Mouse (Mus musculus) limb, embryonic 10.5 days (tissue): ENCODE measurements around the gene Dlx1. TPM values are rescaled to one million over a fixed set of nuclear protein-coding genes. Genes with fewer than 3 reads are reported as not detected.

Experiments used
- DNase-seq: peaks from one replicate; pipeline ENCODE4 v3.0.0-alpha.2; 2017; ENCODE audit warnings: low spot score
- H3K27ac ChIP-seq: fragments of 300-500 bp; sonication (generic); 2 replicates; pipeline ENCODE4 v1.5.1; 2016; ENCODE audit warnings: mild to moderate bottlenecking
- H3K27me3 ChIP-seq: fragments of 300-500 bp; sonication (generic); 2 replicates; pipeline ENCODE4 v1.6.1; 2016; ENCODE audit warnings: low read depth, mild to moderate bottlenecking; ENCODE audit not compliant: poor library complexity, severe bottlenecking
- H3K36me3 ChIP-seq: fragments of 300-500 bp; sonication (generic); 2 replicates; pipeline ENCODE4 v1.6.1; 2016; ENCODE audit warnings: mild to moderate bottlenecking, moderate library complexity
- H3K4me1 ChIP-seq: fragments of 300-500 bp; sonication (generic); 2 replicates; pipeline ENCODE4 v1.6.1; 2016
- H3K4me3 ChIP-seq: fragments of 300-500 bp; sonication (generic); 2 replicates; pipeline ENCODE4 v1.5.1; 2016; ENCODE audit warnings: mild to moderate bottlenecking, moderate library complexity
- H3K9me3 ChIP-seq: fragments of 300-500 bp; sonication (generic); replicated peaks from 2 replicates; pipeline ENCODE4 v1.6.1; 2016; ENCODE audit warnings: mild to moderate bottlenecking
- WGBS: fragments of 180-500 bp; shearing (Covaris S2); methylation state at CpG from one replicate; pipeline ENCODE4 v1.1.7; 2016; 5-methylcytosine and 5-hydroxymethylcytosine counted together
- polyA plus RNA-seq: library from polyadenylated mRNA; unstranded; fragments of >200 nt; fragmentation: Nextera tagmentation; extraction: Ambion mirVana; gene quantifications from 2 replicates; pipeline ENCODE4 v1.2.1, GENCODE M21; 2016

Dlx1 gene
- polyA plus RNA-seq, 1 experiment from 2014 or later, result 5.7 TPM

DNA sequence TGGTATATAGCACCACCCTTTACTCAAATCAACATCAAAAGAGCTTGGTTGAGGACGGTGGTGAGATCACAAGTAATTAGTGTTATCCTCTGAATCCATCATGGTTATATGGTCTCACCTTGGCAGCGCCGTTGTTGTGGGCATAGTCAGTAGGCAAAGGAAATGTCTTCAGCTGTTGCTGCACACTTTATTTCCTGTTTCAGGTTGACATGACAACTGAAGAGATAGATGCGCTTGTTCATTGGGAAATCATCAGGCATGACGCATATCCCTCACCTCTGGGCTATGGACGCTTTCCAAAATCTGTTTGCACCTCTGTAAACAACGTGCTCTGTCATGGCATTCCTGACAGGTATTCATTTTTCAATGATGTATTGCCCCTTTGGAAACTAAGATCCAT is 16.7 kb upstream of the Dlx1 start:
- H3K27ac ChIP-seq, result no peak overlapping the region
- 78% methylated on average over 7 of the region's 7 CpGs for WGBS
- H3K9me3 ChIP-seq, result no peaks in the 10 kb centered on the region
- peaks cover 8% of the 10 kb centered on the region for H3K4me1 ChIP-seq
- no peak overlapping the region for H3K4me3 ChIP-seq
- DNase-seq, result no peak
- no peaks in the 10 kb centered on the region for H3K27me3 ChIP-seq
- H3K36me3 ChIP-seq, result peaks cover 3% of the 10 kb centered on the region; the same call in 1 of the 2 replicates

DNA sequence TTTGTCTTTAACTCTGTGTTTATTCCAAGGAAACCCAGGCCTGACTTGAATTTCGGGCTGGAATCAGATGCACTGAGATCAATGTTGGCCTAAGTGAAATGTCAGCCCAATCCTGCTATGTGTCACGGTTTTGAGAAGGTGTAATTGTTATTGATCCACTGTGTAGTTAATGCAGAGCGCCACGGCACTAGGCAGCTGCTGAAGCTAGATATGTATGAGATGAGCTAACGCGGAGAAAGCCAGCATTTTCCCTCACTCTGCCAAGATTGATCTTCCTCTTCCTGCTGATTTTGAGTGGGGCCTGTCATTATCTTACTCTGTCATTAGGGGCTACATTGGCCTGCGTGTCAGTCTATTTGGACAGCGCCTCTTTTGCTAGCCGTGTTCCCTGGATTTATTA is 15.6 kb upstream of the Dlx1 start:
- DNase-seq, result no peak
- H3K27me3 ChIP-seq, result no peaks in the 10 kb centered on the region
- H3K36me3 ChIP-seq, result peaks cover 3% of the 10 kb centered on the region; the same call in 1 of the 2 replicates
- WGBS, result 83% methylated on average over 9 of the region's 9 CpGs
- H3K27ac ChIP-seq, result no peak overlapping the region
- H3K4me3 ChIP-seq, result no peak overlapping the region
- H3K4me1 ChIP-seq, result peaks cover 15% of the 10 kb centered on the region
- no peaks in the 10 kb centered on the region for H3K9me3 ChIP-seq

DNA sequence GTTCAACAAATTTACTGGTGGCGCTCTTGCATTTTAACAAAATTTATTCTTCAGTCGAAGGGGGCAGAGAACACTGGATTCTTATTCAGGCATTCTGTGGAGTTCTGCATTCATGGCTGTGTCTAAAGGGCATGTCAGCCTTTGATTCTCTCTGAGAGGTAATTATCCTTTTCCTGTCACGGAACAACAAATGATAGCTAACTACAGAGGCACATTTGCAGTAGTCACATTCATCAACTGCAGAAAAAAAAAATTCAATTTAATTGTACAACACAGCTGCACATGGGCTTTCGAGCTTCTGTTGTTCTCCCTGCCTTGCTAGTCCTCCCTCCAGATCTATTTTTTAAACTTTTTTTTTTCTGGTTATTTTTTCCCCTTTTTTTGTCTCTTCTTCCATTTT is 10.9 kb upstream of the Dlx1 start:
- Histone ChIP-seq H3K9me3 (no peaks in the 10 kb centered on the region), H3K27ac (no peak overlapping the region), H3K27me3 (peaks cover 17% of the 10 kb centered on the region), H3K36me3 (no peaks in the 10 kb centered on the region), H3K4me3 (no peak overlapping the region), H3K4me1 (peaks cover 17% of the 10 kb centered on the region)
- peak; percentile 17 for DNase-seq
- WGBS, result 38% methylated on average over 4 of the region's 4 CpGs

DNA sequence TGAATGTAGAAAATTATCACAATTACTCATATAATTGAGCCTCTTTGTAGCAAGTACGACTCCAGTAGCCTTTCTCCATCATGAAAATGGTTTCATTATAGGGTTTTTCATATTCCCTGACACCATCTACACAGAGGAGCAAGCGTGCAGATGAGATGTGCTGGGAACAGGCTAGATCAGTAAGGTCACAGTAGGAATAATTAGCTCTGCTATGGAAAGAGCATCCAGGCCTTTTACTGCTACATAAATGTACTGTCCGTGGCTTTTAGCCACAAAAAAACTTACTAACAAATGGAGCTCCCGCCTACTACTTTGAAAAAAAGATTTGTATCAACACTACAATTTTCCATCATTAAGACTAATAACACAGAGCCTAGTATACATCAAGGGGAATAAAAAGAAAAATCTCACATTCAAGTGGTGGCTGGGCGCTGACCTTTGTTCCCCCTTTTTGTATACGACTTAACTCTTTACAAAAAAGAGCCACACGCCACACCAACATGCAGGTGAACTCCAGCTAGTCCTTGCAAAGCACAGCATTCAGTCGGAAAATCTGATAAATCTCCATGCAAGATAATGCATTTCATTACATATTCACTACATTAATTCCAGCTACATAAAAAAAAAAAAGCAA is 10.3 kb upstream of the Dlx1 start:
- 73% methylated on average over 8 of the region's 8 CpGs for WGBS
- peaks cover 17% of the 10 kb centered on the region for H3K4me1 ChIP-seq
- H3K27ac ChIP-seq, result no peak overlapping the region
- H3K27me3 ChIP-seq, result peaks cover 23% of the 10 kb centered on the region
- H3K9me3 ChIP-seq, result no peaks in the 10 kb centered on the region
- DNase-seq, result no peak
- no peak overlapping the region for H3K4me3 ChIP-seq
- no peaks in the 10 kb centered on the region for H3K36me3 ChIP-seq

DNA sequence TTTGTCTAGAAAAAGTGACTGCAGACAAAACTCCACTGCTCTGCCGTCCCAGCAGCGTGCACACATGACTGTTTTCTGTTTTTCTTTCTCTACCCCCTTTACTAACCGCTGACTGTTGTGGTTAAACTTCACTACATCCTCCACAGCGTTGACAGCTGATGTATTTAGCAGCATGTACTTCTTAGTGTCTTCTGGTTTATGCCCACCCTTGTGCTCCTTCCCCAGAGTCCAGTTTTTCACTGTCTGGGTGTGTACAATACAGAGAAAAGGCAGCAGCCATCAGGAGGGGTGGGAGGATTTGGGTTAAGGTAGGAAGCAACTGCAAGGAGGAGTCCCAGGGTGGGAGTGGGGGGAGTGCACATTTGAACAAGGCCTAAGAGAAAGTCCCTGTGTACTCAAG is 5.0 kb upstream of the Dlx1 start:
- peaks cover 76% of the 10 kb centered on the region for H3K27me3 ChIP-seq
- no peak for DNase-seq
- H3K4me1 ChIP-seq, result 0 out of 2 replicates have a peak, but pooled peaks cover 10% of the 10 kb centered on the region
- no peaks in the 10 kb centered on the region for H3K36me3 ChIP-seq
- no peaks in the 10 kb centered on the region for H3K9me3 ChIP-seq
- 71% methylated on average over 4 of the region's 4 CpGs for WGBS
- H3K4me3 ChIP-seq, result no peak overlapping the region
- no peak overlapping the region for H3K27ac ChIP-seq

DNA sequence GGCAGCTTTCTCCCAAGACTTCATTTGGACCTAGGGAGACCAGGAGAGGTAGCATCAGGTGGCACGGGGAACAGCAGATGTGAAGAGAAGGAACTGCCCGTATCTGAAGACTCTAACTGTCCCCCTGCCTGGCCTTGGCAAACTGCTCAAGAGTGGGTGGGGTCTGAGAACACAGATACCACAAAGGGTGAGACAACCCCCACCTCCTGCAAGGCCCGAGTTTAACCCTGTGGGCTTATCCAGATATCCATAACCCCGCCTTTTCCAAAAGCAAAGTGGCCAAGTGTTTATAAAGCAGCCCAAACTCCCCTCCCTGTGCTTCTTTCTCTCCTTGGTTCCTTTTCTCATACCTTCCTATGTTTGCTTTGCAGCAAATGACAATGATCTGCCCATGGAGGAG is 4.5 kb upstream of the Dlx1 start:
- 39% methylated on average over 4 of the region's 4 CpGs for WGBS
- no peaks in the 10 kb centered on the region for H3K36me3 ChIP-seq
- no peak for DNase-seq
- H3K27ac ChIP-seq, result no peak overlapping the region
- peaks cover 12% of the 10 kb centered on the region for H3K4me1 ChIP-seq
- H3K27me3 ChIP-seq, result peaks cover 81% of the 10 kb centered on the region
- H3K9me3 ChIP-seq, result no peaks in the 10 kb centered on the region
- no peak overlapping the region for H3K4me3 ChIP-seq

DNA sequence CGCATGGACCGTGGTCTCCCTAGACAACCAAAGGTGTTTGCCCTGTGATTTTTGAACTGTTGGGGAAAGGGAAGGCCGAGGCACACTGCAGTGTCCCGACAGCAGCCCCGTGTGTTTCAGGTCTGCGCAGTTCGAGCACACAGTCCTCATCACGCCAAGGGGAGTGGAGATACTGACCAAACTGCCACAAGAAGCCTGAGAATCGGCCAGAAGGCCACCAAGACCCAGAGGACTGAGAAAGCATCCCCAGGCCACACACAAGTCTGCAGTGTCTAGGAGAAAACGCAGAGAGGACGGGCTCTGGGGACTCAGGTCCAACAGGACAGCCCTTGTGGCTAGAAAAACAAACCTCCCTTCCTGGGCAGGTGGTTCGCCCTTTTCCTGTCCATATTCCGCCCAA is 3.1 kb upstream of the Dlx1 start:
- peaks cover 93% of the 10 kb centered on the region for H3K27me3 ChIP-seq
- H3K4me3 ChIP-seq, result no peak overlapping the region
- no peaks in the 10 kb centered on the region for H3K9me3 ChIP-seq
- no peaks in the 10 kb centered on the region for H3K36me3 ChIP-seq
- WGBS, result 34% methylated on average over 13 of the region's 13 CpGs
- H3K27ac ChIP-seq, result no peak overlapping the region
- no peak for DNase-seq
- H3K4me1 ChIP-seq, result peaks cover 25% of the 10 kb centered on the region

DNA sequence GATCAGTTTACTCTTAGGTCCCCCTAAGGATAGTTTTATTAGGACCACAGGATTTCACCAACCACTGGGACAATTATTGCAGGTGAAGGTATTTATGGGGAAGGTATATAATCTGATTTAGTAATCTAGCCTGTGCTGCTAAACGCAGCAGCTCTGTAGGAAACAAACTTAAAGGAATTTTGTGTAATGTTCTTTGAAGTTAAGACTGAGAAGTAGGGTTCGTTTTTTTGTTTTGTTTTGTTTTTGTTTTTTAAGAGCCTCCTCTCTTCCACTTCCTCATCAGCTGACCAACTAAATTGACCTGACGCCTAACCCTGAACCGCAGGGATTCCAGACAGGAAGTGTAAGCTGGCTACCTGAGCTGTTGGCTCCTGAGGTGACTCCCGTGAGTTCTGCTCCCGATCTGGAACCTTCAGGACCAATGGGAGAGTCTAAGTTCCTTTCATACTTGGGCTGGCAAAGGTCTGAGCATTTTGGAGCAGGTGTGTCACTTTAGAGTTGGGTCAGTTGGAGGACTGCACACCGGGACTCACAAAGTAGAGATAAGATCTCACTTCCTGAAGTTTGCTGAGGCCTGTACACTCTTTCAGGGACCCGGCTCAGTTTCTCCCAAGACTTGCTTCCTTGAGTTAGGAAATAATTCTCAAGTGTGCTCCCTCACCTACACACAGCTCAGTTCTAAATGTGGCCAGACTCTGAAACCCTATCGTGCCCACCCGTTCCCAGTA is 1.2 kb upstream of the Dlx1 start:
- Histone ChIP-seq H3K9me3 (no peaks in the 10 kb centered on the region), H3K4me3 (no peak overlapping the region), H3K27ac (no peak overlapping the region), H3K27me3 (peaks cover 99% of the 10 kb centered on the region), H3K4me1 (peaks cover 37% of the 10 kb centered on the region), H3K36me3 (no peaks in the 10 kb centered on the region)
- no peak for DNase-seq
- 3% methylated on average over 10 of the region's 10 CpGs for WGBS

DNA sequence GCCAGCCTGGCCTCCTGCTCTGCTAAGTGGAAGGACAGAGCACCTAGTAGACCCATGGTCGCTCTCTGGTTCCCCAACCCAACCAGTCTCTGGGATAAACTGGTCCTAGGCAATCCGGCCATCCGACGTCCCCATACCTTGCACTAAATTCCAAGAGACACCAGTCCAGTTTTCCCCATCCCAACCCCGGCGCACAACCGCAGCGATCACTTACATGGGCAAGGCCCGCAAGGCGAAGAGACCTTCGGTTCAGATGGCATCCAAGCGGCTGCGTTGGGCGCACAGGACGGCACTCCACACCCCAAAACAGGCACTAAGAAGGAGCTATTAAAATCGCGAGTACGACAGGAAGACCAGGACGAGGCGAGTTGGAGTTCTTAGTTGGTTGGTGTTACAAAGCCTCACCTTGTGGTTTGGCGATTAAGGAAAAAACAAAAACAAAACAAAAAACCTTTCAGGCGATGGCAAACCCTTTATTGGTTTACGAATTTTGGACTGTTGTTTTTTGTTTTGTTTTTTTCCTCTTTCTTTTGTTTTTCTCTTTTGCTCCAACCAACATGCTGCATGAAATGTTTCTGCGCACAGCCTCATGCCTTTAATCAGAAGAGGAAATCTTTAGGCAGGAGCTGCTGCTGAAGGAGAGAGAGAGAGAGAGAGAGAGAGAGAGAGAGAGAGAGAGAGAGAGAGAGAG is 445 bp upstream of the Dlx1 start:
- Histone ChIP-seq H3K4me1 (peaks cover 41% of the 10 kb centered on the region), H3K36me3 (no peaks in the 10 kb centered on the region), H3K27me3 (peaks cover 100% of the 10 kb centered on the region), H3K4me3 (no peak overlapping the region), H3K27ac (no peak overlapping the region), H3K9me3 (no peaks in the 10 kb centered on the region)
- WGBS, result 2% methylated on average over 24 of the region's 24 CpGs
- peak; percentile 65 for DNase-seq

DNA sequence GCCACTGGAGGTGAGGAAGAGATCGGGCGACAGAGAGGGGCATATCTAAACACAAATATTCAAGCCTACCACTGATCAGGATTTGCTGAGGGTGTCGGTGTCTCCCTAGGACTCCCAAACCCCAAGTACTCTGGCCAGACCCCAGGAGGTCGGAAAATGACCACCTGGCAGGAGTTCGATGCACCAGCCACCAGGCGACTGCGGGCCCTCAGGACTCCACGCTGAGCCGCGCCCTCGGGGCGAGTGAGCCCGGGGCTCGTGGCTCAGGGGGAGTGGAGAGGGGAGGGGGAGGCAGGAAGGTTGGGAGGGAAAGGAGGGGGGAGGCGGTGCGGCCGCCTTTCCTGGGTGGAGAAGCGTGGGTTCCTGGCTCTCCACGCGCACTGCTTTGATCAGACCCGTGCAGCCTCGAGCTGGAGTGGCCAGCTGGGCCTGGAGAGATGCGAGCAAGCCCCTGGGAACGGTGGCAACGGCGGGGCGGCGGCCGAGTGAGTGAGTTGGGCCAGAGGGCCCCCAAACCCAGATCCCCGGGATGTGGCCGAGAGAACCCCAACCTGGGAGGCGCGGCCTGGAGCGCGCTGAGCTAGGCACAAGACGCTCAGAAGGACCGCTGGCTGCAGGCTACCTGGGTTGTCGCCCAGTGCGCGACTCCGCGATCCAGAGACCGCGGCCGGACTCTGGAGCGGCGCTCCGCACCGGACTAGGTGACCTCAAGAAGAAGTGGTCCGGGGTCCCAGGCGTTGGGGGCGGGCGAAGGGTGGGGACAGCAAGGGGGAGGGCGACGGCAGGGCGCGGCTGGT is 999 bp downstream of the Dlx1 start:
- peak overlapping the region; percentile 75 for H3K27ac ChIP-seq
- peaks cover 100% of the 10 kb centered on the region for H3K27me3 ChIP-seq
- no peaks in the 10 kb centered on the region for H3K9me3 ChIP-seq
- no peaks in the 10 kb centered on the region for H3K36me3 ChIP-seq
- under 1% methylated on average over 57 of the region's 57 CpGs for WGBS
- DNase-seq, result no peak
- H3K4me3 ChIP-seq, result peak overlapping the region; percentile 60
- H3K4me1 ChIP-seq, result peaks cover 46% of the 10 kb centered on the region

DNA sequence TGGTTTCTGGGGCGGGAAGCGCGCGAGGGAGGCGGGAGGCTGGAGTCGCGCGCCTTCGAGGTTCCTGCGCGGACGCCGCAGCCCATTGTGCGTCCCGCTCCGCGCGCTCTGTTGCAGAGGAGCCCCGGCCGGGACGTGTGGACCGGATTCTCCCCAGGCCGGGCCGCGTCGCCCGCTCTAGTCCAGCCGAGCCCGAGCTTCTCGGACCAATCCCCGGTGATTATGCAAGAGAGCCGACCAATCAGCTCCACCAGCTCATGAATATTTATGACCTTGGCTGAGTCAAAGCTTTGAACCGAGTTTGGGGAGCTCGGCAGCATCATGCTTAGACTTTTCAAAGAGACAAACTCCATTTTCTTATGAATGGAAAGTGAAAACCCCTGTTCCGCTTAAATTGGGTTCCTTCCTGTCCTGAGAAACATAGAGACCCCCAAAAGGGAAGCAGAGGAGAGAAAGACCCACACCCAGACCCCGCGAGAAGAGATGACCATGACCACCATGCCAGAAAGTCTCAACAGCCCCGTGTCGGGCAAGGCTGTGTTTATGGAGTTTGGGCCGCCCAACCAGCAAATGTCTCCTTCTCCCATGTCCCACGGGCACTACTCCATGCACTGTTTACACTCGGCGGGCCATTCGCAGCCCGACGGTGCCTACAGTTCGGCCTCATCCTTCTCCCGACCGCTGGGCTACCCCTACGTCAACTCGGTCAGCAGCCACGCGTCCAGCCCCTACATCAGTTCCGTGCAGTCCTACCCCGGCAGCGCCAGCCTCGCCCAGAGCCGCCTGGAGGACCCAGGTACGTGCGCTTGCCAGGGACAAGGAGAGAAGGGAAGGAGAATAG is 1.8 kb downstream of the Dlx1 start:
- Histone ChIP-seq H3K9me3 (no peaks in the 10 kb centered on the region), H3K27ac (peak overlapping the region; percentile 75), H3K27me3 (peaks cover 100% of the 10 kb centered on the region), H3K4me1 (peaks cover 50% of the 10 kb centered on the region), H3K4me3 (peak overlapping the region; percentile 60), H3K36me3 (no peaks in the 10 kb centered on the region)
- under 1% methylated on average over 60 of the region's 60 CpGs for WGBS
- peak; percentile 84 for DNase-seq
